Mouse (Mus musculus): ENCODE measurements around the gene Srebf2. TPM values are rescaled to one million over a fixed set of nuclear protein-coding genes. Genes with fewer than 3 reads are reported as not detected.
"Not testable (repeated sequence)": the region's sequence is repeated elsewhere in the genome, so short reads cannot be mapped to it uniquely, and the experiment has no call there.

Gene Srebf2
- total RNA-seq, 1 experiment from 2014 or later, result 49.2 TPM

DNA sequence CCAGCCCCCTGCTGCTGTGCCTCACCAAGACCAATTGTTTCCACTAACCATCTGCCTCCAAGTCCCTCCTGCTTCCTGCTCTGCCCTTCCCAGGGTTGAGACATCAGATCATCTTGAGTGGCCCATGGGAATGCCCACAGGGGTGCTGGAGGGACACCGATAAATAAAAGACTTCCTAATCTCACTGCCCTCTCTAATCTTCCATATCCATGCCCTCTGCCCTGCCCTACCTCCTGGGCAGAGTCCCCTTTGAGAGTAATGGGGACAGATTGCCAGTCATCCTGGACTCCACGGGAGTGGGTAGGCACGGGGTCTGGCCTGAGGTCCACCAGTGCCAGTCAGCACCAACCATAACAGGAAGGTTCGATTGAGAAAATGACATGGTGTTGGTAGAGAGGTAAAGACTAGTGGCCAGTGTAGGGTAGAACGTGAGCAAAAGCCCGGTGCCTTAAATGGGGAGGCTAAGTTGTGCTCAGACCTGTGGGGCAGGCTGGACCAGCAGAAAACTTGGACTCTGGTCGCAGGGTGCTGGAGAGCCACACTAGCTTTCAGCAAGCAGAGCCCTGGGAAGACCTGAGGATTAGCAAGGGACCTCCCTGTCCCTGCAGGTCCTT, 77.7 kb downstream of the Srebf2 start:
- no peak for DNase-seq

DNA sequence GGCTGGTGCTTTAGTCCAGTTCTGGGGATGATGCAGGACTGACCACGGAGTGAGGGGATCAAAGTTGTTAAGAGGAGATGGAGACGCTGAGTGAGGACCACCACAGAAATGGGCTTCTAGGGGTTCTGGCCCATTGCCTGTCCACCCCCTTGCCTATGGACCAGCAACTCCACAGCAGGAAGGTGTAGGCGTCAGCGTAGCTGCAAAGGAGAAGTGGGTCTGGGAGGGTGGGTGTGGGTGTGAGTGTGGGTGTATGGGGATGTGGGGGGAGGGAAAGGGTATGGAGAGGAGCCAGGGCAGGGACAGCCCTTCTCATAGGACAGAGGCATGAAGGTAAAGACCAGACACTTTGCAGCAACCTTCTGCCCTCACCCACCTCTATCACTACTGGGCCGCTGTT, 78.8 kb downstream of the Srebf2 start:
- no peak for DNase-seq

GRCm38 (mm10) chr15:82229542-82230045, 82.6 kb downstream of the Srebf2 start:
- DNase-seq, result no peak

- no peak for DNase-seq
These were observed 83.2 kb downstream of the Srebf2 start for GRCm38 (mm10) chr15:82230098-82230611.

GRCm38 (mm10) chr15:82231100-82231499, 84.1 kb downstream of the Srebf2 start:
- no peak for DNase-seq

GRCm38 (mm10) chr15:82231591-82232378, 84.8 kb downstream of the Srebf2 start:
- DNase-seq, result no peak

GRCm38 (mm10) chr15:82232651-82233050, 85.7 kb downstream of the Srebf2 start:
- DNase-seq, result no peak

GRCm38 (mm10) chr15:82235661-82236060, 88.7 kb downstream of the Srebf2 start:
- DNase-seq, result no peak

- DNase-seq, result peak; percentile 88
These were observed 89.6 kb downstream of the Srebf2 start for GRCm38 (mm10) chr15:82236565-82236964.

DNA sequence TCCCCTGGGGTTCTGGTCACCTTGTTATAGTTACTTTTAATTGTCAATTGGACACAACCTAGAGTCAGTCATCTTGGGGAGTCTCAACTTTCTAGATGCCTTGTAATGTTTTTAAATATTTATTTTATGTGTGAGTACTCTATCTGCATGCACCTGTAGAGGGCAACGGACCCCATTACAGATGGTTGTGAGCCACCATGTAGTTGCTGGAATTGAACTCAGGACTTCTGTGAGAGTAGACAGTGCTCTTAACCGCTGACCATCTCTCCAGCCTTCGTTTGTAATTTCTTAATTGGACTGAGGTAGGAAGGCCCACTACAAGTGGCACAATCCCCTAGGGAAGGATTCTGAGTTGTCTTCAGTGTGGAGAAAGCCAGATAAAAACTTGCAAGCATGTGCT, 96.3 kb downstream of the Srebf2 start:
- no peak for DNase-seq

DNA sequence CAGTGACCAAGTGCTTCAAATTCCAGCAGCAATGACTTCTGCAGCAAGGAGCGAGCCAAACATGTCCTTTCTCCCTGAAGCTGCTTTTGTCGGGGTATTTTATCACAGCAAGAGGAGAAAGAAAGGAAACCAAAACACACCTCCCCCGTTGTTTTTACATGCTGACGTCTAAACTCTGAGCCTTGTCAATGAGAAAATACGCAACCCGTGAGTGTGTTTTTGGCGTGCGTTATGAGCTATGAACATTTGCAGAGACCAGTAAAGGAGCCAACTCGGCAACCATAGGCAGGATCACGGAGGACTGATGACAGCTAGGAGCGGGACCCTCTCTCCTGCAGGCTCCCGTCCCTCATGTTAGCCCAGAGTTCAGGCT, 96.7 kb downstream of the Srebf2 start:
- no peak for DNase-seq

DNA sequence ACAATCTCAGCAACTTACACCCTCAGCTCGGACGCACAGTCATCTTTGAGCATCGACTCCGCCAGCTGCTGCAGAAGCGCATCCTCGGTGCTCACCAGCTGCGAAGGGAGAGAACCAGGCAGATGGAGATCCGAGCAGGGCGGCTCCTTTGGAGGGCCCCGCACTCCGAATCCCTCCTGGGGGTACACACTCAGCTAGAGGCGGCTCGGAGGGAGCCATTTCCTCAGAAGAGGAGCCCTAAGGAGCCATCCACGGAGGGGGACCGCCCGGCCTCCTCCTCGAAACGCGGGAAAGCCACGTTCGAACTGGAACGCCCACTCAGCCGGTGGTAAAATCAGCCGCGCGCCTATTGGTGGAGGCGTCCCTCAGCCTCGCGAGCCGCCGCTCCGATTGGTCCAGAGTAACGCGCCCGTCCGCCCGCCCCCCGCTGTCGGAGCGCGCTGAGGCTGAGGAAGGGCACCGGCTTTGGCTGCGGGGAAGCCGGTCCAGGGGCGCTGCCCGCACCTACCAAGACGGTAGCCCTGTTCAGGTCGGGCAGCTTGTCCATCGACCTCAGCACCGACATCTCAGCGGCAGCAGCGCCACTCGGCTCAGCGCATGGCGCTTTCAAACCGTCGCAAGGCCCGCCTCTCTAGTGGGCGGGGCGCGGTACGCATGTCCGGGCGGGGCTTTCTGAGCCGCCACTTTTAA, 97.3 kb downstream of the Srebf2 start, which contains the start of gene Cenpm:
Gene Cenpm, minus strand, starts transcription at position 634 of the 690 bp plus-strand sequence.
- DNase-seq, result peak; percentile 95

DNA sequence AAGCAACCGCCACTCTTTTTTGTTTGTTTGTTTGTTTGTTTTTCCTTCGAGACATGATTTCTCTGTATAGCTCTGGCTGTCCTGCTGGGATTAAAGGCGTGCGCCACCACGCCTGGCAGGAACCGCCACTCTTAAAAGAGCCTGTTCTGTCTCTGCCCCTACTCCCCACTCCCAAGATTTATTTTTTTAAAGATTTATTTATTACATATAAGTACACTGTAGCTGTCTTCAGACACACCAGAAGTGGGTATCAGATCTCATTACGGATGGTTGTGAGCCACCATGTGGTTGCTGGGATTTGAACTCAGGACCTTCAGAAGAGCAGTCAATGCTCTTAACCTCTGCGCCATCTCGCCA, 97.8 kb downstream of the Srebf2 start:
- DNase-seq, result not testable (repeated sequence)

DNA sequence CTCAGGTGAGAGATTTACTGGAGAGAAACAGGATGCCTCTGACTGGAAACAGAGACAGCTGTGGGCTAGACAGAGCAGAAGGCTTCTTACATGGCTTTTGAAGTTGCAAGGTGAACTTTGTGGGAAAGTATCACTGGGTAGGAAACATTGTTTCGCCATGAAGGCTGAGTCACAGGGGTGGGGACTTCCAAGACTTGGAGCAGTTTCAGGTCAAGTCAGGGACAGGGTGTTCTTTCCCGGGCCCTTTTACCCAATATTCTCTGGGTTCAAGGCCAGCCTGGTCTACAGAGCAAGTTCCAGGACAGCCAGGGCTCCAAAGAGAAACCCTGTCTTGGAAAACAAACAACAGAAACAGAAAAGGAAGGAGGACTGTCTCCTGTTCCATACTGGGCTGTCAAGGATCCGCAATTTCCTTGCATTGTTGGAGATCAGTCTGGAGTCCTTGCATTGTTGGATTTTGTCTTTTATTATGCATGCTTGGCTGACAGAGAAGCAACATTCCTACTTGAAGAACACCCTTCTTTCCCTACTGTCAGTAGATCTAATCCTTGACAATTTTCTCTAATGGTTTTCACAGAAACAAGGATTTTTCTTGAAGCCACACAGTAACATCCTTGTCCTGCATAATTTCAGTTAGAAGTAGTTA, 100.3 kb downstream of the Srebf2 start:
- DNase-seq, result peak; percentile 77

- no peak for DNase-seq
These were observed 104.6 kb downstream of the Srebf2 start for GRCm38 (mm10) chr15:82251579-82251978.

DNA sequence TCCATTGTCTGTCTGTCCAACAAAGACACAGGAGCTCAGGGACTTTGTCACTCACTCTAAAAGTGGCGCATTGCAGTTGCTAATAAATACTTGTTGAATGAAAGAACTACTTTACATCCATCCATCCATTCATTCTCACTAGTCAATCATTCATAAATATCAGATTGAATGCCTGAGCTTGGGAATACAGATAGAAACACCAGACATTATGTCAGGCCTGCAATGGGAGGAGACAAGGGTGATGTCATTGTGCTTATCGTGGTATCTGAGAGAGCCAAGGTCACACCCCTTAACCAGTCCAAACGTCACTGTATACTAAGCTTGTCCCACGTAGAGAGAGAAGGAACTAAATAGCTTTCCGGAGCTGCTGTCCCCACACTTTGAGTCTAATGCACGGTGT, 105.1 kb downstream of the Srebf2 start, which contains the start of gene 1500009C09Rik:
Gene 1500009C09Rik, plus strand, starts transcription at position 301 of the 400 bp plus-strand sequence.
- no peak for DNase-seq

Small RNA genes within 50 kb of the gene (microRNA-seq; reads per million reads assigned to microRNA genes)
- 14.5 to 24.3 reads per million in 2 experiments for gene Mir33

Other genes starting within 250 kb of the Srebf2 start
- 18.7 and 23.0 TPM in 2 replicates for gene Polr3h, start 220.9 kb upstream of the Srebf2 start, total RNA-seq (2021)
- gene Csdc2, start 210.4 kb upstream of the Srebf2 start, total RNA-seq (2021), result 15.7 and 17.3 TPM in 2 replicates
- 78.7 and 99.0 TPM in 2 replicates for gene Pmm1, start 186.3 kb upstream of the Srebf2 start, total RNA-seq (2021)
- not detected in 2 replicates for gene 1700029P11Rik, start 166.6 kb upstream of the Srebf2 start, total RNA-seq (2021)
- 120 and 140 TPM in 2 replicates for gene Xrcc6, start 159.3 kb upstream of the Srebf2 start, total RNA-seq (2021)
- gene Desi1, start 113.3 kb upstream of the Srebf2 start, total RNA-seq (2021), result 68.4 and 74.8 TPM in 2 replicates
- gene Snu13, start 99.6 kb upstream of the Srebf2 start, total RNA-seq (2021), result 79.0 and 82.3 TPM in 2 replicates
- not detected in 2 replicates for gene 4930407I10Rik, start 88.0 kb upstream of the Srebf2 start, total RNA-seq (2021)
- gene Mei1, start 77.2 kb upstream of the Srebf2 start, total RNA-seq (2021), result 1.8 and 2.1 TPM in 2 replicates
- 6.6 and 12.1 TPM in 2 replicates for gene Ccdc134, start 19.3 kb upstream of the Srebf2 start, total RNA-seq (2021)
- 0.44 and 1.1 TPM in 2 replicates for gene Shisa8, start 65.6 kb downstream of the Srebf2 start, total RNA-seq (2021)
- 1.0 and 6.8 TPM in 2 replicates for gene Tnfrsf13c, start 77.2 kb downstream of the Srebf2 start, total RNA-seq (2021)
- 10.9 and 12.2 TPM in 2 replicates for gene Cenpm, start 97.6 kb downstream of the Srebf2 start, total RNA-seq (2021)
- gene 1500009C09Rik, start 105.2 kb downstream of the Srebf2 start, total RNA-seq (2021), result 0.49 and 0.74 TPM in 2 replicates
- 6.0 and 6.1 TPM in 2 replicates for gene Sept3, start 127.7 kb downstream of the Srebf2 start, total RNA-seq (2021)
- gene Wbp2nl, start 151.8 kb downstream of the Srebf2 start, total RNA-seq (2021), result not detected in 2 replicates
- 59.5 and 62.1 TPM in 2 replicates for gene Naga, start 191.7 kb downstream of the Srebf2 start, total RNA-seq (2021)
- 1.8 and 2.1 TPM in 2 replicates for gene Pheta2, start 191.8 kb downstream of the Srebf2 start, total RNA-seq (2021)
- gene Smdt1, start 191.8 kb downstream of the Srebf2 start, total RNA-seq (2021), result 177 and 179 TPM in 2 replicates
- gene Ndufa6, start 207.1 kb downstream of the Srebf2 start, total RNA-seq (2021), result 659 and 675 TPM in 2 replicates
- gene Cyp2d22, start 233.1 kb downstream of the Srebf2 start, total RNA-seq (2021), result 37.0 and 37.9 TPM in 2 replicates
- gene Cyp2d11, start 246.8 kb downstream of the Srebf2 start, total RNA-seq (2021), result 0.23 TPM in 1 of 2 replicates, not detected in the other

All from adrenal gland, postnatal 14 days (tissue).